ENCODE assay signal across 27 mouse cellular contexts in the genomic region with DNA sequence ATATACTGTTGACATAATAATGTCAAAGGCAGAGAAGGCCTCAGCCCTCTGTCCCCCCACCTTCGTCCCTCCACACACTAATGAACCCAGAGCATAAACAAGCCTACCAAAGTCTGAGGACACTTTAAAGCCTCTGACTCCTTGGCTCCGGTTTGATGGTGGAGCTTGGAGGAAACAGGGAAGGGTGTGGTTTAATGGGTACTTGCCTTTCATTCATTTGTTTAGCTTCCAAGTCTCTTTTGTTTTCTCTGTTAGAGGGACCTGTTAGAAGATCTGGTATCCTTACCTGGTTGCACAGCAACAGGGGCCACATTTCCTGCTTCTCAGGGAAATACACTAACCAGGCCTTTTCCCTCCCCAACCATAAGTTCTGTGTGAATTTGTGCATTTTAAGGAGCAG.
A peak's percentile ranks its signal among the peaks of the same experiment; 100 is the strongest.
DNase-seq lines count a peak whose midpoint lies in the region; ATAC-seq lines count a peak whose summit lies in the region.
"Had no signal": no experiment of that assay in that cellular context is flagged by ENCODE, and none has a peak within 500 bp of the region (broad histone marks: within the 10 kb centered on the region; RNA-seq: fewer than 3 reads in every experiment).

No protein-coding gene starts in this region.

- no peaks in the 10 kb centered on the region for H3K36me3 ChIP-seq in embryonic facial prominence, embryonic 14.5 days (ENCODE audit: control insufficient read depth, insufficient read depth, low read length)
- no peaks in the 10 kb centered on the region for H3K36me3 ChIP-seq in embryonic facial prominence, embryonic 10.5 days (replicated peaks)
- H3K36me3 ChIP-seq: embryonic facial prominence, embryonic 12.5 days; embryonic facial prominence, embryonic 15.5 days; forebrain, embryonic 10.5 days; G1E had no signal

- H3K9ac ChIP-seq in embryonic facial prominence, embryonic 14.5 days (ENCODE audit: low read depth, low read length), result no peak overlapping the region
- H3K9ac ChIP-seq: embryonic facial prominence, embryonic 12.5 days; embryonic facial prominence, embryonic 15.5 days; forebrain, embryonic 13.5 days had no signal

- no peak overlapping the region for H3K4me2 ChIP-seq in embryonic facial prominence, embryonic 14.5 days (ENCODE audit: low read depth, low read length)
- H3K4me2 ChIP-seq: embryonic facial prominence, embryonic 12.5 days; embryonic facial prominence, embryonic 15.5 days; forebrain, embryonic 13.5 days had no signal

- WGBS in embryonic facial prominence, embryonic 14.5 days, result 44% methylated on average over 2 of the region's 2 CpGs
- 70% methylated on average over 2 of the region's 2 CpGs for WGBS in embryonic facial prominence, embryonic 10.5 days

- no peaks in the 10 kb centered on the region for H3K4me1 ChIP-seq in embryonic facial prominence, embryonic 14.5 days (ENCODE audit: control insufficient read depth, insufficient read depth, low read length)
- no peaks in the 10 kb centered on the region for H3K4me1 ChIP-seq in embryonic facial prominence, embryonic 10.5 days
- H3K4me1 ChIP-seq: embryonic facial prominence, embryonic 12.5 days; embryonic facial prominence, embryonic 15.5 days had no signal

- peak; percentile 8 for DNase-seq in embryonic facial prominence, embryonic 14.5 days (ENCODE audit: low spot score)
- DNase-seq in embryonic facial prominence, embryonic 10.5 days (ENCODE audit: low spot score), result no peak
- peak; percentile 6 for DNase-seq in lung, postnatal 10 days
- DNase-seq in lung, postnatal 14 days, result no peak
- DNase-seq in R1 (ENCODE audit: low read depth, low spot score) (peak; percentile 62), ZHBTc4 (ENCODE audit: low read depth, low spot score) (peak; percentile 81)
- DNase-seq in adrenal gland, postnatal 4 days (ENCODE audit: low spot score in 2 of 2), result no peak
- DNase-seq in urinary bladder, postnatal 36 days (ENCODE audit: low spot score in 2 of 2), result no peak
- DNase-seq: adrenal gland, adult 8-10 months; adrenal gland, postnatal 14 days; adrenal gland, postnatal 36 days; B cell, adult 2 months; cerebellum, adult 11 months; cerebellum, adult 18-20 months; cerebellum, adult 8-10 months; cerebellum, adult 9-11 months; cerebellum, postnatal 36 days; embryo, embryonic 11 days had no signal

- no peak; the same call in 1 of the 2 replicates for ATAC-seq in embryonic facial prominence, embryonic 14.5 days (ENCODE audit: low read depth)
- ATAC-seq: CD4-positive, CD25-positive, alpha-beta regulatory T cell, adult 4 months; Patski had no signal

- no peaks in the 10 kb centered on the region for H3K9me3 ChIP-seq in embryonic facial prominence, embryonic 14.5 days (ENCODE audit: control insufficient read depth, low read length)
- H3K9me3 ChIP-seq in embryonic facial prominence, embryonic 10.5 days, result no peaks in the 10 kb centered on the region
- H3K9me3 ChIP-seq: embryonic facial prominence, embryonic 12.5 days; embryonic facial prominence, embryonic 15.5 days; forebrain, embryonic 10.5 days; forebrain, embryonic 13.5 days; G1E had no signal

- no peak overlapping the region for H3K4me3 ChIP-seq in embryonic facial prominence, embryonic 14.5 days (ENCODE audit: low read depth, low read length)
- H3K4me3 ChIP-seq in embryonic facial prominence, embryonic 10.5 days, result no peak overlapping the region
- H3K4me3 ChIP-seq: embryonic facial prominence, embryonic 12.5 days; embryonic facial prominence, embryonic 15.5 days; erythroblast, embryonic 14.5 days; forebrain, embryonic 10.5 days; forebrain, embryonic 13.5 days had no signal

- H3K27ac ChIP-seq in embryonic facial prominence, embryonic 14.5 days (replicated peaks; ENCODE audit: low read depth, low read length), result no peak overlapping the region
- H3K27ac ChIP-seq in embryonic facial prominence, embryonic 10.5 days (replicated peaks), result no peak overlapping the region
- H3K27ac ChIP-seq: embryonic facial prominence, embryonic 12.5 days; embryonic facial prominence, embryonic 15.5 days; forebrain, embryonic 10.5 days; forebrain, embryonic 13.5 days had no signal

- H3K27me3 ChIP-seq in embryonic facial prominence, embryonic 14.5 days (replicated peaks; ENCODE audit: control insufficient read depth, insufficient read depth, low read length), result no peaks in the 10 kb centered on the region
- no peaks in the 10 kb centered on the region for H3K27me3 ChIP-seq in embryonic facial prominence, embryonic 10.5 days (replicated peaks; ENCODE audit: low read depth, poor library complexity, severe bottlenecking)
- H3K27me3 ChIP-seq: CH12.LX; embryonic facial prominence, embryonic 12.5 days; embryonic facial prominence, embryonic 15.5 days; forebrain, embryonic 13.5 days; Patski had no signal

Comparison
In these comparisons a context has a peak if more than half of its experiments do, and no peak if none do; other contexts are left out.
1. DNase-seq: peak in embryonic facial prominence, embryonic 14.5 days (single experiment), lung, postnatal 10 days (single experiment), R1 (single experiment) and ZHBTc4 (single experiment); none in embryonic facial prominence, embryonic 10.5 days (single experiment), lung, postnatal 14 days (single experiment), adrenal gland, postnatal 4 days (0 of 2) and urinary bladder, postnatal 36 days (0 of 2).